Mouse (Mus musculus) midbrain, embryonic 15.5 days (tissue): Measurements from ENCODE around the gene Pnpt1. TPM values are rescaled to one million over a fixed set of nuclear protein-coding genes. Genes with fewer than 3 reads are reported as not detected.

ENCODE experiments used
- ATAC-seq: fragments of 200-750 bp; cut with Nextera tagmentation; replicated peaks from 2 replicates; pipeline ENCODE4 v1.8.0; 2017; ENCODE audit warnings: moderate TSS enrichment
- H3K27ac ChIP-seq: fragments of 300-500 bp; sonication (generic); 2 replicates; pipeline ENCODE4 v1.5.1; 2015; ENCODE audit warnings: mild to moderate bottlenecking, inconsistent platforms
- H3K27me3 ChIP-seq: fragments of 300-500 bp; sonication (generic); replicated peaks from 2 replicates; pipeline ENCODE4 v1.6.1; 2015; ENCODE audit warnings: inconsistent platforms
- H3K36me3 ChIP-seq: fragments of 300-500 bp; sonication (generic); replicated peaks from 2 replicates; pipeline ENCODE4 v1.6.1; 2015; ENCODE audit warnings: inconsistent platforms
- H3K4me1 ChIP-seq: fragments of 300-500 bp; sonication (generic); 2 replicates; pipeline ENCODE4 v1.6.1; 2015; ENCODE audit warnings: inconsistent platforms
- H3K4me2 ChIP-seq: fragments of 300-500 bp; sonication (generic); 2 replicates; pipeline ENCODE4 v1.6.1; 2015; ENCODE audit warnings: inconsistent platforms, mild to moderate bottlenecking, moderate library complexity
- H3K4me3 ChIP-seq: fragments of 300-500 bp; sonication (generic); 2 replicates; pipeline ENCODE4 v1.5.1; 2015; ENCODE audit warnings: mild to moderate bottlenecking, inconsistent platforms
- H3K9ac ChIP-seq: fragments of 300-500 bp; sonication (generic); 2 replicates; pipeline ENCODE4 v1.6.1; 2015; ENCODE audit warnings: mild to moderate bottlenecking, inconsistent platforms
- H3K9me3 ChIP-seq: fragments of 300-500 bp; sonication (generic); 2 replicates; pipeline ENCODE4 v1.6.1; 2016; ENCODE audit warnings: inconsistent platforms
- WGBS: fragments of 180-500 bp; shearing (Covaris S2); methylation state at CpG from one replicate; pipeline ENCODE4 v1.1.7; 2015; ENCODE audit warnings: mixed read lengths; 5-methylcytosine and 5-hydroxymethylcytosine counted together
- polyA plus RNA-seq: library from polyadenylated mRNA; unstranded; fragments of >200 nt; fragmentation: Nextera tagmentation; extraction: Ambion mirVana; gene quantifications from 2 replicates; pipeline ENCODE4 v1.2.1, GENCODE M21; 2015

The Pnpt1 gene
- polyA plus RNA-seq, 1 experiment from 2014 or later: 25.7 TPM

GRCm38 (mm10) chr11:29179319-29179718 lies 48.8 kb downstream of the Pnpt1 start:
- Histone ChIP-seq H3K9ac (no peak overlapping the region), H3K4me2 (no peak overlapping the region), H3K27me3 (no peaks in the 10 kb centered on the region), H3K27ac (no peak overlapping the region), H3K4me3 (no peak overlapping the region), H3K4me1 (no peaks in the 10 kb centered on the region; the same call in 1 of the 2 replicates), H3K36me3 (peaks cover 8% of the 10 kb centered on the region), H3K9me3 (no peaks in the 10 kb centered on the region)
- ATAC-seq: no peak
- 96% methylated on average over 1 of the region's 1 CpGs for WGBS

GRCm38 (mm10) chr11:29180657-29181056 lies 50.1 kb downstream of the Pnpt1 start:
- peak; percentile 56 for ATAC-seq
- Histone ChIP-seq H3K4me2 (no peak overlapping the region), H3K9ac (no peak overlapping the region), H3K27me3 (no peaks in the 10 kb centered on the region), H3K27ac (no peak overlapping the region), H3K4me3 (no peak overlapping the region), H3K36me3 (peaks cover 9% of the 10 kb centered on the region), H3K4me1 (no peaks in the 10 kb centered on the region; the same call in 1 of the 2 replicates), H3K9me3 (no peaks in the 10 kb centered on the region)
- WGBS: 64% methylated on average over 3 of the region's 3 CpGs

- no peak for ATAC-seq
- peaks cover 17% of the 10 kb centered on the region for H3K36me3 ChIP-seq
- H3K27ac ChIP-seq: no peak overlapping the region
- no peaks in the 10 kb centered on the region for H3K9me3 ChIP-seq
- 94% methylated on average over 5 of the region's 5 CpGs for WGBS
- H3K4me3 ChIP-seq: no peak overlapping the region
- H3K27me3 ChIP-seq: no peaks in the 10 kb centered on the region
- H3K4me1 ChIP-seq: no peaks in the 10 kb centered on the region; the same call in 1 of the 2 replicates
- no peak overlapping the region for H3K4me2 ChIP-seq
- no peak overlapping the region for H3K9ac ChIP-seq
Observed at GRCm38 (mm10) chr11:29181751-29182150, 51.2 kb downstream of the Pnpt1 start.

GRCm38 (mm10) chr11:29188981-29189380 lies 58.4 kb downstream of the Pnpt1 start:
- peaks cover 18% of the 10 kb centered on the region; the same call in 1 of the 2 replicates for H3K36me3 ChIP-seq

GRCm38 (mm10) chr11:29203653-29204052 lies 73.1 kb downstream of the Pnpt1 start:
- ATAC-seq: no peak
- H3K36me3 ChIP-seq: peaks cover 13% of the 10 kb centered on the region

More at GRCm38 (mm10) chr11:29188981-29189380, 58.4 kb downstream of the Pnpt1 start:
- no peaks in the 10 kb centered on the region for H3K9me3 ChIP-seq
- H3K27me3 ChIP-seq: no peaks in the 10 kb centered on the region
- no peak overlapping the region for H3K4me3 ChIP-seq
- no peak overlapping the region for H3K27ac ChIP-seq
- H3K9ac ChIP-seq: no peak overlapping the region
- WGBS: 92% methylated on average over 2 of the region's 2 CpGs
- ATAC-seq: no peak
- no peak overlapping the region for H3K4me2 ChIP-seq
- H3K4me1 ChIP-seq: no peaks in the 10 kb centered on the region

GRCm38 (mm10) chr11:29209774-29210173 lies 79.2 kb downstream of the Pnpt1 start:
- H3K36me3 ChIP-seq: peaks cover 19% of the 10 kb centered on the region; the same call in 1 of the 2 replicates
- H3K27ac ChIP-seq: no peak overlapping the region
- no peak overlapping the region for H3K4me2 ChIP-seq
- H3K4me1 ChIP-seq: no peaks in the 10 kb centered on the region
- ATAC-seq: no peak
- H3K4me3 ChIP-seq: no peak overlapping the region
- H3K9me3 ChIP-seq: no peaks in the 10 kb centered on the region
- 92% methylated on average over 2 of the region's 2 CpGs for WGBS
- H3K9ac ChIP-seq: no peak overlapping the region
- no peaks in the 10 kb centered on the region for H3K27me3 ChIP-seq

More at GRCm38 (mm10) chr11:29203653-29204052, 73.1 kb downstream of the Pnpt1 start:
- H3K4me2 ChIP-seq: no peak overlapping the region
- H3K9me3 ChIP-seq: no peaks in the 10 kb centered on the region
- no peak overlapping the region for H3K27ac ChIP-seq
- H3K4me3 ChIP-seq: no peak overlapping the region
- H3K27me3 ChIP-seq: no peaks in the 10 kb centered on the region
- no peak overlapping the region for H3K9ac ChIP-seq
- H3K4me1 ChIP-seq: no peaks in the 10 kb centered on the region
- 87% methylated on average over 5 of the region's 5 CpGs for WGBS

Other genes with a start within 250 kb of the Pnpt1 start
- gene Ppp4r3b, start 42.1 kb downstream of the Pnpt1 start, polyA plus RNA-seq: 67.2 and 73.3 TPM in 2 replicates
- 117 TPM in 2 replicates for gene Cfap36, start 116.7 kb downstream of the Pnpt1 start, polyA plus RNA-seq
- 81.4 and 88.8 TPM in 2 replicates for gene Ccdc88a, start 242.9 kb downstream of the Pnpt1 start, polyA plus RNA-seq